Mouse (Mus musculus): ENCODE data around the gene Onecut3. TPM values are rescaled to one million over a fixed set of nuclear protein-coding genes. Genes with fewer than 3 reads are reported as not detected.

The Onecut3 gene
- polyA plus RNA-seq (2014; fragmentation: Nextera tagmentation; extraction: Ambion mirVana): not detected in 2 replicates

- 0 out of 2 replicates have a peak, but pooled peaks have one; percentile 41 for ATAC-seq (ENCODE audit: low FRiP score, low TSS enrichment)
- no peak within 1 kb of the TSS for H3K27ac ChIP-seq (ENCODE audit: low read depth, low read length)
- no peaks in the 10 kb centered on the region for H3K9me3 ChIP-seq (ENCODE audit: control insufficient read depth, low read length)
- peaks cover 13% of the 10 kb centered on the region; the same call in 1 of the 2 replicates for H3K4me1 ChIP-seq (ENCODE audit: control insufficient read depth, insufficient read depth, low read length)
- H3K4me3 ChIP-seq (ENCODE audit: low read length): peak within 1 kb of the TSS; percentile 36
- H3K36me3 ChIP-seq (ENCODE audit: control insufficient read depth, insufficient read depth, low read length): no peaks in the 10 kb centered on the region
- WGBS: 2% methylated on average over 34 of the region's 42 CpGs
- H3K27me3 ChIP-seq (ENCODE audit: control insufficient read depth, insufficient read depth, low read length): peaks cover 100% of the 10 kb centered on the region
- H3K9ac ChIP-seq (ENCODE audit: low read depth, low read length): 0 out of 2 replicates have a peak within 1 kb of the TSS, but pooled peaks have one; percentile 14
- H3K4me2 ChIP-seq (replicated peaks; ENCODE audit: low read depth, low read length): peak within 1 kb of the TSS; percentile 52
Observed at GRCm38 (mm10) chr10:80494732-80495131, at the start of gene Onecut3. Gene Onecut3 (plus strand): TSS chr10:80494835.

GRCm38 (mm10) chr10:80445052-80445451, 49.6 kb upstream of the Onecut3 start:
- no peak overlapping the region for H3K27ac ChIP-seq (ENCODE audit: low read depth, low read length)
- H3K4me1 ChIP-seq (ENCODE audit: control insufficient read depth, insufficient read depth, low read length): no peaks in the 10 kb centered on the region
- H3K4me2 ChIP-seq (replicated peaks; ENCODE audit: low read depth, low read length): no peak overlapping the region
- ATAC-seq (ENCODE audit: low FRiP score, low TSS enrichment): no peak
- WGBS: 18% methylated on average over 1 of the region's 1 CpGs
- no peaks in the 10 kb centered on the region for H3K36me3 ChIP-seq (ENCODE audit: control insufficient read depth, insufficient read depth, low read length)
- H3K4me3 ChIP-seq (ENCODE audit: low read length): no peak overlapping the region
- no peaks in the 10 kb centered on the region for H3K9me3 ChIP-seq (ENCODE audit: control insufficient read depth, low read length)
- H3K9ac ChIP-seq (ENCODE audit: low read depth, low read length): no peak overlapping the region
- peaks cover 8% of the 10 kb centered on the region for H3K27me3 ChIP-seq (ENCODE audit: control insufficient read depth, insufficient read depth, low read length)

- H3K27me3 ChIP-seq (ENCODE audit: control insufficient read depth, insufficient read depth, low read length): peaks cover 8% of the 10 kb centered on the region
- H3K4me2 ChIP-seq (replicated peaks; ENCODE audit: low read depth, low read length): no peak overlapping the region
- no peak overlapping the region for H3K27ac ChIP-seq (ENCODE audit: low read depth, low read length)
- WGBS: 7% methylated on average over 26 of the region's 26 CpGs
- H3K4me1 ChIP-seq (ENCODE audit: control insufficient read depth, insufficient read depth, low read length): no peaks in the 10 kb centered on the region
- H3K9ac ChIP-seq (ENCODE audit: low read depth, low read length): no peak overlapping the region
- no peak overlapping the region for H3K4me3 ChIP-seq (ENCODE audit: low read length)
- H3K36me3 ChIP-seq (ENCODE audit: control insufficient read depth, insufficient read depth, low read length): no peaks in the 10 kb centered on the region
- ATAC-seq (ENCODE audit: low FRiP score, low TSS enrichment): peak; percentile 74
- H3K9me3 ChIP-seq (ENCODE audit: control insufficient read depth, low read length): no peaks in the 10 kb centered on the region
Observed at GRCm38 (mm10) chr10:80445898-80446601, 48.6 kb upstream of the Onecut3 start.

- no peak for ATAC-seq (ENCODE audit: low FRiP score, low TSS enrichment)
- H3K4me1 ChIP-seq (ENCODE audit: control insufficient read depth, insufficient read depth, low read length): no peaks in the 10 kb centered on the region
- no peak overlapping the region for H3K4me2 ChIP-seq (replicated peaks; ENCODE audit: low read depth, low read length)
- H3K27ac ChIP-seq (ENCODE audit: low read depth, low read length): no peak overlapping the region
- no peaks in the 10 kb centered on the region for H3K9me3 ChIP-seq (ENCODE audit: control insufficient read depth, low read length)
- no peak overlapping the region for H3K4me3 ChIP-seq (ENCODE audit: low read length)
- H3K9ac ChIP-seq (ENCODE audit: low read depth, low read length): no peak overlapping the region
- H3K27me3 ChIP-seq (ENCODE audit: control insufficient read depth, insufficient read depth, low read length): peaks cover 3% of the 10 kb centered on the region
- no peaks in the 10 kb centered on the region for H3K36me3 ChIP-seq (ENCODE audit: control insufficient read depth, insufficient read depth, low read length)
- WGBS: 7% methylated on average over 6 of the region's 6 CpGs
Observed at GRCm38 (mm10) chr10:80450599-80450998, 44.0 kb upstream of the Onecut3 start.

GRCm38 (mm10) chr10:80453601-80454000, 41.0 kb upstream of the Onecut3 start:
- ATAC-seq (ENCODE audit: low FRiP score, low TSS enrichment): no peak
- Histone ChIP-seq H3K4me1 (ENCODE audit: control insufficient read depth, insufficient read depth, low read length) (no peaks in the 10 kb centered on the region), H3K36me3 (ENCODE audit: control insufficient read depth, insufficient read depth, low read length) (no peaks in the 10 kb centered on the region), H3K4me3 (ENCODE audit: low read length) (no peak overlapping the region), H3K27ac (ENCODE audit: low read depth, low read length) (no peak overlapping the region), H3K9ac (ENCODE audit: low read depth, low read length) (no peak overlapping the region), H3K27me3 (ENCODE audit: control insufficient read depth, insufficient read depth, low read length) (peaks cover 4% of the 10 kb centered on the region), H3K9me3 (ENCODE audit: control insufficient read depth, low read length) (no peaks in the 10 kb centered on the region), H3K4me2 (replicated peaks; ENCODE audit: low read depth, low read length) (no peak overlapping the region)
- 35% methylated on average over 10 of the region's 10 CpGs for WGBS

GRCm38 (mm10) chr10:80454781-80455180, 39.9 kb upstream of the Onecut3 start:
- Histone ChIP-seq H3K4me3 (ENCODE audit: low read length) (no peak overlapping the region), H3K27me3 (ENCODE audit: control insufficient read depth, insufficient read depth, low read length) (peaks cover 5% of the 10 kb centered on the region), H3K36me3 (ENCODE audit: control insufficient read depth, insufficient read depth, low read length) (no peaks in the 10 kb centered on the region), H3K9ac (ENCODE audit: low read depth, low read length) (no peak overlapping the region), H3K4me2 (replicated peaks; ENCODE audit: low read depth, low read length) (no peak overlapping the region), H3K4me1 (ENCODE audit: control insufficient read depth, insufficient read depth, low read length) (no peaks in the 10 kb centered on the region), H3K9me3 (ENCODE audit: control insufficient read depth, low read length) (no peaks in the 10 kb centered on the region), H3K27ac (ENCODE audit: low read depth, low read length) (no peak overlapping the region)
- 91% methylated on average over 5 of the region's 5 CpGs for WGBS
- ATAC-seq (ENCODE audit: low FRiP score, low TSS enrichment): no peak

GRCm38 (mm10) chr10:80455697-80456096, 38.9 kb upstream of the Onecut3 start:
- WGBS: 85% methylated on average over 5 of the region's 5 CpGs
- Histone ChIP-seq H3K4me1 (ENCODE audit: control insufficient read depth, insufficient read depth, low read length) (no peaks in the 10 kb centered on the region), H3K4me2 (replicated peaks; ENCODE audit: low read depth, low read length) (no peak overlapping the region), H3K9ac (ENCODE audit: low read depth, low read length) (no peak overlapping the region), H3K36me3 (ENCODE audit: control insufficient read depth, insufficient read depth, low read length) (no peaks in the 10 kb centered on the region), H3K27ac (ENCODE audit: low read depth, low read length) (no peak overlapping the region), H3K27me3 (ENCODE audit: control insufficient read depth, insufficient read depth, low read length) (peaks cover 10% of the 10 kb centered on the region), H3K4me3 (ENCODE audit: low read length) (no peak overlapping the region), H3K9me3 (ENCODE audit: control insufficient read depth, low read length) (no peaks in the 10 kb centered on the region)
- no peak for ATAC-seq (ENCODE audit: low FRiP score, low TSS enrichment)

- peaks cover 15% of the 10 kb centered on the region for H3K27me3 ChIP-seq (ENCODE audit: control insufficient read depth, insufficient read depth, low read length)
- H3K27ac ChIP-seq (ENCODE audit: low read depth, low read length): no peak overlapping the region
- H3K9me3 ChIP-seq (ENCODE audit: control insufficient read depth, low read length): no peaks in the 10 kb centered on the region
- no peak overlapping the region for H3K4me3 ChIP-seq (ENCODE audit: low read length)
- no peak overlapping the region for H3K9ac ChIP-seq (ENCODE audit: low read depth, low read length)
- WGBS: 52% methylated on average over 10 of the region's 10 CpGs
- H3K36me3 ChIP-seq (ENCODE audit: control insufficient read depth, insufficient read depth, low read length): no peaks in the 10 kb centered on the region
- ATAC-seq (ENCODE audit: low FRiP score, low TSS enrichment): no peak
- no peaks in the 10 kb centered on the region for H3K4me1 ChIP-seq (ENCODE audit: control insufficient read depth, insufficient read depth, low read length)
- H3K4me2 ChIP-seq (replicated peaks; ENCODE audit: low read depth, low read length): no peak overlapping the region
Observed at GRCm38 (mm10) chr10:80459236-80459635, 35.4 kb upstream of the Onecut3 start.

- H3K4me3 ChIP-seq (ENCODE audit: low read length): no peak overlapping the region
- ATAC-seq (ENCODE audit: low FRiP score, low TSS enrichment): no peak
- H3K4me1 ChIP-seq (ENCODE audit: control insufficient read depth, insufficient read depth, low read length): 0 out of 2 replicates have a peak, but pooled peaks cover 2% of the 10 kb centered on the region
- H3K4me2 ChIP-seq (replicated peaks; ENCODE audit: low read depth, low read length): no peak overlapping the region
- H3K9me3 ChIP-seq (ENCODE audit: control insufficient read depth, low read length): no peaks in the 10 kb centered on the region
- no peak overlapping the region for H3K27ac ChIP-seq (ENCODE audit: low read depth, low read length)
- H3K27me3 ChIP-seq (ENCODE audit: control insufficient read depth, insufficient read depth, low read length): peaks cover 15% of the 10 kb centered on the region
- WGBS: 90% methylated on average over 11 of the region's 11 CpGs
- H3K36me3 ChIP-seq (ENCODE audit: control insufficient read depth, insufficient read depth, low read length): no peaks in the 10 kb centered on the region
- H3K9ac ChIP-seq (ENCODE audit: low read depth, low read length): no peak overlapping the region
Observed at GRCm38 (mm10) chr10:80459671-80460070, 35.0 kb upstream of the Onecut3 start.

Data from kidney, embryonic 14.5 days (tissue).